Comparison of ENCODE assay signal across 15 mouse cellular contexts in the genomic region with DNA sequence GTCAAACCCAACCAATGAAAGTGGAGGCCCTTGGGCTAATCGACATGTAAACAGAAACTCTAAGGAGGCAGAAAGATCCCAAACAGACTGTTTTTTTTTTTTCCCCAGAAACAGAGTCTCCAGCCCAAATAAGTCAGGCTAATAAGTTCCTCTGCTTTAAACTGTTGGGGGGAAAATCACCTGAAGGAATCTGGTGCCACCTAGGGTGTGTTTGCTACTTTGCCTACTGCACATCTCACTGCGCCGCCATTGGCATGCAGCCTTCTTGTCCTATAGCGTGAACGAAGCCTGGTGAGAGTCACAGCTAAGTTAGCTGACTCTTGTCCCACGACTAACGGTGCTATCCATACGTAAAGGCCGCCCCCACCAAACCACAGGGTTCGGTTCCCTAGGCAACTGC. TPM values are rescaled to one million over a fixed set of nuclear protein-coding genes. Genes with fewer than 3 reads are reported as not detected.
DNase-seq lines count a peak whose midpoint lies in the region; ATAC-seq and TF ChIP-seq lines count a peak whose summit lies in the region.
"Had no signal": no experiment of that assay in that cellular context is flagged by ENCODE, and none has a peak within 500 bp of the region (broad histone marks: within the 10 kb centered on the region; RNA-seq: fewer than 3 reads in every experiment).

No protein-coding gene starts in this region.

- H3K4me1 ChIP-seq in kidney, adult 2 months (ENCODE audit: control insufficient read depth, insufficient read depth, low read length) = no peaks in the 10 kb centered on the region; the same call in 1 of the 2 replicates
- H3K4me1 ChIP-seq in lung, embryonic 14.5 days (ENCODE audit: insufficient read depth) = peaks cover 2% of the 10 kb centered on the region; the same call in 1 of the 2 replicates
- H3K4me1 ChIP-seq in stomach, postnatal 0 days (replicated peaks; ENCODE audit: control insufficient read depth, insufficient read depth) = no peaks in the 10 kb centered on the region; the same call in 1 of the 2 replicates
- H3K4me1 ChIP-seq in midbrain, embryonic 16.5 days (ENCODE audit: control insufficient read depth, insufficient read depth, low read length) = peaks cover 5% of the 10 kb centered on the region

- peak; percentile 61 for TF ChIP-seq CTCF in kidney, adult 2 months (conservative IDR thresholded peaks at IDR 0.05; ENCODE audit: insufficient read depth, insufficient read length, low read depth, low read length)
- TF ChIP-seq CTCF in lung, embryonic 14.5 days (IDR thresholded peaks at IDR 0.05; ENCODE audit: low read depth) = peak; percentile 36; the same call in 1 of the 2 replicates
- TF ChIP-seq CTCF in stomach, postnatal 0 days (IDR thresholded peaks at IDR 0.05; ENCODE audit: low read depth) = peak; percentile 68

- no peak overlapping the region for H3K27ac ChIP-seq in kidney, adult 2 months (ENCODE audit: insufficient read depth, low read depth, low read length)
- H3K27ac ChIP-seq in lung, embryonic 14.5 days (ENCODE audit: low read depth) = no peak overlapping the region
- no peak overlapping the region for H3K27ac ChIP-seq in stomach, postnatal 0 days (replicated peaks)
- no peak overlapping the region for H3K27ac ChIP-seq in midbrain, embryonic 16.5 days (ENCODE audit: low read length)

- no peak overlapping the region for H3K9ac ChIP-seq in lung, embryonic 14.5 days
- no peak overlapping the region for H3K9ac ChIP-seq in stomach, postnatal 0 days (ENCODE audit: low read length)
- no peak overlapping the region for H3K9ac ChIP-seq in midbrain, embryonic 16.5 days (ENCODE audit: low read depth, low read length)

- H3K9me3 ChIP-seq in lung, embryonic 14.5 days (ENCODE audit: low read depth, low read length) = no peaks in the 10 kb centered on the region
- H3K9me3 ChIP-seq in stomach, postnatal 0 days (ENCODE audit: control insufficient read depth, low read length) = no peaks in the 10 kb centered on the region
- peaks cover 6% of the 10 kb centered on the region; the same call in 1 of the 2 replicates for H3K9me3 ChIP-seq in midbrain, embryonic 16.5 days (replicated peaks; ENCODE audit: control insufficient read depth, low read length, poor library complexity, severe bottlenecking)

- DNase-seq in kidney, adult 2 months = no peak
- DNase-seq in kidney, adult 9 months = no peak
- peak; percentile 20 for DNase-seq in lung, embryonic 14.5 days
- no peak for DNase-seq in lung, postnatal 10 days
- DNase-seq in NIH3T3 (ENCODE audit: low read depth) = peak; percentile 59
- DNase-seq in stomach, postnatal 0 days (ENCODE audit: low spot score) = peak; percentile 47
- DNase-seq in urinary bladder, postnatal 4 days (ENCODE audit: low spot score in 2 of 2) = no peak
- DNase-seq: cerebellum, adult 9-10 months; heart, adult 18-20 months; kidney, adult 11 months had no signal

- TF ChIP-seq POLR2A in kidney, adult 2 months (IDR thresholded peaks at IDR 0.05; ENCODE audit: low read depth, low read length) = no peak

- no peaks in the 10 kb centered on the region for H3K27me3 ChIP-seq in kidney, adult 2 months (replicated peaks; ENCODE audit: control insufficient read depth, insufficient read depth, low read length)
- H3K27me3 ChIP-seq in lung, embryonic 14.5 days (ENCODE audit: insufficient read depth, low read length) = peaks cover 11% of the 10 kb centered on the region
- no peaks in the 10 kb centered on the region for H3K27me3 ChIP-seq in stomach, postnatal 0 days (ENCODE audit: control insufficient read depth, insufficient read depth, low read length)
- H3K27me3 ChIP-seq in midbrain, embryonic 16.5 days (ENCODE audit: control insufficient read depth, insufficient read depth, low read depth, low read length) = peaks cover 7% of the 10 kb centered on the region

- TF ChIP-seq EP300 in stomach, postnatal 0 days (optimal IDR thresholded peaks at IDR 0.05) = no peak

- 60% methylated on average over 10 of the region's 10 CpGs for WGBS in kidney, adult 2 months
- 62% methylated on average over 10 of the region's 10 CpGs for WGBS in lung, embryonic 14.5 days
- WGBS in stomach, postnatal 0 days = 70% methylated on average over 10 of the region's 10 CpGs
- 80% methylated on average over 10 of the region's 10 CpGs for WGBS in midbrain, embryonic 16.5 days

- H3K4me3 ChIP-seq in kidney, adult 2 months (ENCODE audit: insufficient read depth, low read depth, low read length) = no peak overlapping the region
- H3K4me3 ChIP-seq in lung, embryonic 14.5 days (ENCODE audit: low read depth, low read length) = no peak overlapping the region
- no peak overlapping the region for H3K4me3 ChIP-seq in stomach, postnatal 0 days (ENCODE audit: low read depth, low read length)
- no peak overlapping the region for H3K4me3 ChIP-seq in midbrain, embryonic 16.5 days (ENCODE audit: low read depth, low read length)
- H3K4me3 ChIP-seq: erythroblast, embryonic 14.5 days had no signal

- ATAC-seq in lung, embryonic 14.5 days (ENCODE audit: insufficient read depth) = no peak
- no peak for ATAC-seq in stomach, postnatal 0 days (ENCODE audit: low FRiP score, low TSS enrichment)
- ATAC-seq in midbrain, embryonic 16.5 days = no peak

- no peaks in the 10 kb centered on the region for H3K36me3 ChIP-seq in kidney, adult 2 months (ENCODE audit: control insufficient read depth, insufficient read depth, low read length)
- no peaks in the 10 kb centered on the region for H3K36me3 ChIP-seq in lung, embryonic 14.5 days (ENCODE audit: insufficient read depth)
- H3K36me3 ChIP-seq in stomach, postnatal 0 days (ENCODE audit: control insufficient read depth, insufficient read depth, low read length) = no peaks in the 10 kb centered on the region
- H3K36me3 ChIP-seq in midbrain, embryonic 16.5 days (ENCODE audit: control insufficient read depth, insufficient read depth, low read length) = no peaks in the 10 kb centered on the region

- no peak overlapping the region for H3K4me2 ChIP-seq in lung, embryonic 14.5 days
- H3K4me2 ChIP-seq in stomach, postnatal 0 days (replicated peaks; ENCODE audit: low read depth) = no peak overlapping the region
- no peak overlapping the region for H3K4me2 ChIP-seq in midbrain, embryonic 16.5 days (ENCODE audit: low read length)

RNA-seq across cellular contexts. Expression of gene Slc47a2, which starts 5.1 kb away (rescaled TPM):
- polyA plus RNA-seq in kidney, adult 2 months (2012; rRNA removed) = 0.11 and 1.5 TPM in 2 replicates
- polyA plus RNA-seq in lung, embryonic 14.5 days (2014; fragmentation: Nextera tagmentation; extraction: Ambion mirVana) = not detected in 2 replicates
- polyA plus RNA-seq in stomach, postnatal 0 days (2015; fragmentation: Nextera tagmentation; extraction: Ambion mirVana) = 0.12 and 0.29 TPM in 2 replicates
- 0.09 TPM in 1 of 2 replicates, not detected in the other for polyA plus RNA-seq in midbrain, embryonic 16.5 days (2015; fragmentation: Nextera tagmentation; extraction: Ambion mirVana)
- polyA plus RNA-seq: brain, embryonic 14.5 days; erythroblast, embryonic 14.5 days; limb, embryonic 11.5 days; stomach, embryonic 14.5 days had no signal

RNA-seq across cellular contexts. Expression of gene Slc47a1, which starts 40.6 kb away (rescaled TPM):
- 395 and 444 TPM in 2 replicates for polyA plus RNA-seq in kidney, adult 2 months (2012; rRNA removed)
- 0.76 and 1.5 TPM in 2 replicates for polyA plus RNA-seq in lung, embryonic 14.5 days (2014; fragmentation: Nextera tagmentation; extraction: Ambion mirVana)
- polyA plus RNA-seq in stomach, postnatal 0 days (2015; fragmentation: Nextera tagmentation; extraction: Ambion mirVana) = 1.3 and 1.4 TPM in 2 replicates
- 0.21 and 0.46 TPM in 2 replicates for polyA plus RNA-seq in midbrain, embryonic 16.5 days (2015; fragmentation: Nextera tagmentation; extraction: Ambion mirVana)
- polyA plus RNA-seq: erythroblast, embryonic 14.5 days had no signal

Comparison
In these comparisons a context has a peak if more than half of its experiments do, and no peak if none do; other contexts are left out.
1. DNase-seq: peak in lung, embryonic 14.5 days (single experiment), NIH3T3 (single experiment) and stomach, postnatal 0 days (single experiment); none in kidney, adult 2 months (single experiment), kidney, adult 9 months (single experiment), lung, postnatal 10 days (single experiment) and urinary bladder, postnatal 4 days (0 of 2).
2. RNA of gene Slc47a1, which starts 40.6 kb away (polyA plus RNA-seq): 395 to 444 TPM in kidney, adult 2 months; 1.3 to 1.4 TPM in stomach, postnatal 0 days, 0.76 to 1.5 TPM in lung, embryonic 14.5 days and 0.21 to 0.46 TPM in midbrain, embryonic 16.5 days; every median in the first group is over 100 times any median in the second.
3. Peak in every context shown above with its lines, with median percentiles within 50 percentile points of each other: CTCF ChIP-seq.